Mouse (Mus musculus) lung, embryonic 15.5 days (tissue): ENCODE results near the gene Cnksr1. TPM values are rescaled to one million over a fixed set of nuclear protein-coding genes. Genes with fewer than 3 reads are reported as not detected.

Experiments
- ATAC-seq: fragments of 200-750 bp; cut with Nextera tagmentation; 2 replicates; pipeline ENCODE4 v1.8.0; 2017; ENCODE audit warnings: moderate number of reproducible peaks, borderline replicate concordance; ENCODE audit not compliant: low FRiP score, low TSS enrichment; ENCODE audit errors: extremely low read depth
- H3K27ac ChIP-seq: fragments of 300-500 bp; sonication (generic); 2 replicates; pipeline ENCODE4 v1.5.1; 2015; ENCODE audit warnings: moderate library complexity, mild to moderate bottlenecking, inconsistent platforms
- H3K27me3 ChIP-seq: fragments of 300-500 bp; sonication (generic); 2 replicates; pipeline ENCODE4 v1.6.1; 2015; ENCODE audit warnings: inconsistent platforms
- H3K36me3 ChIP-seq: fragments of 300-500 bp; sonication (generic); 2 replicates; pipeline ENCODE4 v1.6.1; 2015; ENCODE audit warnings: inconsistent platforms
- H3K4me1 ChIP-seq: fragments of 300-500 bp; sonication (generic); 2 replicates; pipeline ENCODE4 v1.6.1; 2015; ENCODE audit warnings: inconsistent platforms
- H3K4me2 ChIP-seq: fragments of 300-500 bp; sonication (generic); 2 replicates; pipeline ENCODE4 v1.6.1; 2015; ENCODE audit warnings: inconsistent platforms, mild to moderate bottlenecking, moderate library complexity
- H3K4me3 ChIP-seq: fragments of 300-500 bp; sonication (generic); 2 replicates; pipeline ENCODE4 v1.5.1; 2015; ENCODE audit warnings: mild to moderate bottlenecking, inconsistent platforms
- H3K9ac ChIP-seq: fragments of 300-500 bp; sonication (generic); 2 replicates; pipeline ENCODE4 v1.6.1; 2015; ENCODE audit warnings: inconsistent platforms
- H3K9me3 ChIP-seq: fragments of 300-500 bp; sonication (generic); 2 replicates; pipeline ENCODE4 v1.6.1; 2016; ENCODE audit warnings: inconsistent platforms
- WGBS: fragments of 180-500 bp; shearing (Covaris S2); methylation state at CpG from one replicate; pipeline ENCODE4 v1.1.7; 2015; 5-methylcytosine and 5-hydroxymethylcytosine counted together
- polyA plus RNA-seq: library from polyadenylated mRNA; unstranded; fragments of >200 nt; fragmentation: Nextera tagmentation; extraction: Ambion mirVana; gene quantifications from 2 replicates; pipeline ENCODE4 v1.2.1, GENCODE M21; 2015

The Cnksr1 gene
- polyA plus RNA-seq, 1 experiment from 2014 or later: 10.9 TPM

GRCm38 (mm10) chr4:134234876-134235275, 3.3 kb downstream of the Cnksr1 start:
- no peak overlapping the region for H3K27ac ChIP-seq
- no peak overlapping the region for H3K4me2 ChIP-seq
- no peaks in the 10 kb centered on the region for H3K9me3 ChIP-seq
- WGBS: 62% methylated on average over 5 of the region's 5 CpGs
- peaks cover 16% of the 10 kb centered on the region; the same call in 1 of the 2 replicates for H3K4me1 ChIP-seq
- H3K4me3 ChIP-seq: no peak overlapping the region
- no peak for ATAC-seq
- H3K36me3 ChIP-seq: peaks cover 3% of the 10 kb centered on the region; the same call in 1 of the 2 replicates
- peaks cover 13% of the 10 kb centered on the region; the same call in 1 of the 2 replicates for H3K27me3 ChIP-seq
- H3K9ac ChIP-seq: no peak overlapping the region

- Histone ChIP-seq H3K4me1 (no peaks in the 10 kb centered on the region), H3K9me3 (no peaks in the 10 kb centered on the region), H3K4me2 (no peak overlapping the region), H3K27ac (no peak overlapping the region), H3K27me3 (no peaks in the 10 kb centered on the region), H3K36me3 (peaks cover 3% of the 10 kb centered on the region; the same call in 1 of the 2 replicates), H3K4me3 (no peak overlapping the region), H3K9ac (no peak overlapping the region)
- ATAC-seq: no peak
- 22% methylated on average over 8 of the region's 8 CpGs for WGBS
Measured at GRCm38 (mm10) chr4:134230431-134230830, 7.8 kb downstream of the Cnksr1 start.

- no peaks in the 10 kb centered on the region for H3K9me3 ChIP-seq
- no peak within 1 kb of the TSS for H3K27ac ChIP-seq
- H3K4me1 ChIP-seq: no peaks in the 10 kb centered on the region
- H3K36me3 ChIP-seq: peaks cover 3% of the 10 kb centered on the region; the same call in 1 of the 2 replicates
- H3K9ac ChIP-seq: no peak within 1 kb of the TSS
- no peak for ATAC-seq
- H3K4me3 ChIP-seq: no peak within 1 kb of the TSS
- no peaks in the 10 kb centered on the region for H3K27me3 ChIP-seq
- 58% methylated on average over 8 of the region's 8 CpGs for WGBS
- no peak within 1 kb of the TSS for H3K4me2 ChIP-seq
Measured at GRCm38 (mm10) chr4:134227194-134227593, 11.0 kb downstream of the Cnksr1 start, which contains the start of gene Catsper4. Catsper4 (minus strand) TSS chr4:134227383.

- no peak for ATAC-seq
- Histone ChIP-seq H3K9me3 (no peaks in the 10 kb centered on the region), H3K4me1 (no peaks in the 10 kb centered on the region), H3K4me2 (no peak overlapping the region), H3K27me3 (no peaks in the 10 kb centered on the region), H3K9ac (no peak overlapping the region), H3K4me3 (no peak overlapping the region), H3K36me3 (no peaks in the 10 kb centered on the region), H3K27ac (no peak overlapping the region)
- 45% methylated on average over 11 of the region's 11 CpGs for WGBS
Measured at GRCm38 (mm10) chr4:134222793-134223600, 15.2 kb downstream of the Cnksr1 start.

- Histone ChIP-seq H3K36me3 (no peaks in the 10 kb centered on the region), H3K9ac (no peak overlapping the region), H3K4me1 (no peaks in the 10 kb centered on the region), H3K27me3 (no peaks in the 10 kb centered on the region), H3K9me3 (no peaks in the 10 kb centered on the region), H3K4me2 (no peak overlapping the region), H3K27ac (no peak overlapping the region), H3K4me3 (no peak overlapping the region)
- WGBS: 50% methylated on average over 6 of the region's 6 CpGs
- ATAC-seq: no peak
Measured at GRCm38 (mm10) chr4:134206488-134207053, 31.6 kb downstream of the Cnksr1 start.

- H3K9ac ChIP-seq: no peak overlapping the region
- H3K27ac ChIP-seq: no peak overlapping the region
- WGBS: 81% methylated on average over 17 of the region's 17 CpGs
- H3K9me3 ChIP-seq: no peaks in the 10 kb centered on the region
- no peaks in the 10 kb centered on the region for H3K36me3 ChIP-seq
- H3K4me1 ChIP-seq: no peaks in the 10 kb centered on the region
- no peaks in the 10 kb centered on the region for H3K27me3 ChIP-seq
- no peak overlapping the region for H3K4me3 ChIP-seq
- no peak for ATAC-seq
- H3K4me2 ChIP-seq: no peak overlapping the region
Measured at GRCm38 (mm10) chr4:134203340-134203896, 34.8 kb downstream of the Cnksr1 start.

GRCm38 (mm10) chr4:134202904-134203303, 35.3 kb downstream of the Cnksr1 start, which contains the start of gene Gm7534:
Gm7534 (minus strand) TSS chr4:134203004.
- Histone ChIP-seq H3K27ac (no peak within 1 kb of the TSS), H3K9me3 (no peaks in the 10 kb centered on the region), H3K27me3 (no peaks in the 10 kb centered on the region), H3K9ac (no peak within 1 kb of the TSS), H3K4me2 (no peak within 1 kb of the TSS), H3K4me1 (no peaks in the 10 kb centered on the region), H3K4me3 (no peak within 1 kb of the TSS), H3K36me3 (no peaks in the 10 kb centered on the region)
- 89% methylated on average over 4 of the region's 4 CpGs for WGBS
- no peak for ATAC-seq

GRCm38 (mm10) chr4:134199371-134199770, 38.8 kb downstream of the Cnksr1 start:
- H3K36me3 ChIP-seq: no peaks in the 10 kb centered on the region
- H3K9me3 ChIP-seq: no peaks in the 10 kb centered on the region
- H3K27me3 ChIP-seq: no peaks in the 10 kb centered on the region
- 70% methylated on average over 2 of the region's 2 CpGs for WGBS
- H3K4me3 ChIP-seq: no peak overlapping the region
- H3K4me2 ChIP-seq: no peak overlapping the region
- H3K9ac ChIP-seq: no peak overlapping the region
- no peaks in the 10 kb centered on the region for H3K4me1 ChIP-seq
- no peak overlapping the region for H3K27ac ChIP-seq
- ATAC-seq: no peak

GRCm38 (mm10) chr4:134186268-134186667, 51.9 kb downstream of the Cnksr1 start:
- WGBS: under 1% methylated on average over 22 of the region's 22 CpGs
- peaks cover 11% of the 10 kb centered on the region for H3K4me1 ChIP-seq
- ATAC-seq: no peak

GRCm38 (mm10) chr4:134185569-134185968, 52.6 kb downstream of the Cnksr1 start:
- peak overlapping the region; percentile 91 for H3K4me2 ChIP-seq
- H3K9me3 ChIP-seq: no peaks in the 10 kb centered on the region
- H3K36me3 ChIP-seq: no peaks in the 10 kb centered on the region
- H3K4me3 ChIP-seq: peak overlapping the region; percentile 67
- WGBS: 71% methylated on average over 3 of the region's 3 CpGs
- no peak overlapping the region for H3K27ac ChIP-seq
- peaks cover 11% of the 10 kb centered on the region for H3K4me1 ChIP-seq
- no peak for ATAC-seq
- no peaks in the 10 kb centered on the region for H3K27me3 ChIP-seq
- H3K9ac ChIP-seq: peak overlapping the region; percentile 61

More at GRCm38 (mm10) chr4:134186268-134186667, 51.9 kb downstream of the Cnksr1 start:
- Histone ChIP-seq H3K27me3 (no peaks in the 10 kb centered on the region), H3K27ac (peak overlapping the region; percentile 78), H3K9me3 (no peaks in the 10 kb centered on the region), H3K4me2 (peak overlapping the region; percentile 91), H3K4me3 (peak overlapping the region; percentile 67), H3K36me3 (no peaks in the 10 kb centered on the region), H3K9ac (peak overlapping the region; percentile 61)

GRCm38 (mm10) chr4:134183711-134184110, 54.5 kb downstream of the Cnksr1 start:
- no peak overlapping the region for H3K4me2 ChIP-seq
- ATAC-seq: no peak
- no peak overlapping the region for H3K27ac ChIP-seq
- WGBS: 85% methylated on average over 3 of the region's 3 CpGs
- H3K27me3 ChIP-seq: no peaks in the 10 kb centered on the region
- no peaks in the 10 kb centered on the region for H3K36me3 ChIP-seq
- peaks cover 11% of the 10 kb centered on the region for H3K4me1 ChIP-seq
- H3K9me3 ChIP-seq: no peaks in the 10 kb centered on the region
- no peak overlapping the region for H3K9ac ChIP-seq
- H3K4me3 ChIP-seq: no peak overlapping the region

- H3K9ac ChIP-seq: no peak overlapping the region
- H3K27ac ChIP-seq: no peak overlapping the region
- peak; percentile 50; the same call in 1 of the 2 replicates for ATAC-seq
- no peak overlapping the region for H3K4me2 ChIP-seq
- no peaks in the 10 kb centered on the region for H3K36me3 ChIP-seq
- H3K9me3 ChIP-seq: no peaks in the 10 kb centered on the region
- peaks cover 11% of the 10 kb centered on the region for H3K4me1 ChIP-seq
- no peak overlapping the region for H3K4me3 ChIP-seq
- H3K27me3 ChIP-seq: no peaks in the 10 kb centered on the region
Measured at GRCm38 (mm10) chr4:134181825-134182224, 56.4 kb downstream of the Cnksr1 start.
